In the genomic region with DNA sequence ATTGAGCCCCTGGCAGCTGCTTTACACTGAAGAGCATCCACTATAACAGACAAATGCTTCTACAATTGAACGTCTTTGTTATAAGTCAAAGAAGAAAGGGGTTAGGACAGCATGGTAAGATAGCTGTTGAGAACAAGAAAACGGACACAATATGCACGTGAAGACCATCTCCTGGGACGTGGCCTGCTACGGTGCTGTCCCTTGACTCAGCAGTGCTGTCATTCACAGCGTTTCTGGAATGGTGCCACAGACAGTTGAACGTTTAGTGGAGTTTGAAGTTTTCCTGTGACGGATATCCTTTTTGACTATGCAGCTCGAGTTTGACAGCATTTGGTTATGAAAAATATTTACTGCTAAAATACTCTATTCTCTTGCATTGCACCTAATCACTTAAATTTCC, we compare ENCODE assay signal across 20 mouse cellular contexts.
A peak's percentile ranks its signal among the peaks of the same experiment; 100 is the strongest.
DNase-seq lines count a peak whose midpoint lies in the region; ATAC-seq and TF ChIP-seq lines count a peak whose summit lies in the region.
"Had no signal": no experiment of that assay in that cellular context is flagged by ENCODE, and none has a peak within 500 bp of the region (broad histone marks: within the 10 kb centered on the region; RNA-seq: fewer than 3 reads in every experiment).

No protein-coding gene starts in this region.

- no peaks in the 10 kb centered on the region for H3K36me3 ChIP-seq in lung, embryonic 14.5 days (ENCODE audit: insufficient read depth)
- no peaks in the 10 kb centered on the region for H3K36me3 ChIP-seq in lung, postnatal 0 days (ENCODE audit: insufficient read depth, low read length)
- H3K36me3 ChIP-seq in CH12.LX (replicated peaks in 1 of 2; ENCODE audit: control insufficient read depth in 1 of 2, insufficient read depth in 1 of 2, low read length in 1 of 2): no peaks in the 10 kb centered on the region
- H3K36me3 ChIP-seq: embryonic facial prominence, embryonic 10.5 days; embryonic facial prominence, embryonic 12.5 days; forebrain, embryonic 15.5 days had no signal

- dilution Hi-C loops in CH12.LX (cut with MboI; ENCODE audit: extremely low pct_ligation_motif_present, extremely low pct_unique_long_range_greater_than_20kb, low sequenced_read_pairs): no loop called here

- TF ChIP-seq CTCF in lung, embryonic 14.5 days (IDR thresholded peaks at IDR 0.05; ENCODE audit: low read depth): no peak
- no peak for TF ChIP-seq CTCF in lung, postnatal 0 days (IDR thresholded peaks at IDR 0.05)
- TF ChIP-seq CTCF in CH12.LX (conservative IDR thresholded peaks at IDR 0.05 in 1 of 2, IDR thresholded peaks at IDR 0.05 in 1 of 2; ENCODE audit: low read depth in 2 of 2, low read length in 2 of 2): no peak

- no peak overlapping the region for H3K27ac ChIP-seq in lung, embryonic 14.5 days (ENCODE audit: low read depth)
- H3K27ac ChIP-seq in lung, postnatal 0 days (ENCODE audit: low read length): no peak overlapping the region
- H3K27ac ChIP-seq in CH12.LX (ENCODE audit: insufficient read depth, low read depth): no peak overlapping the region
- H3K27ac ChIP-seq: embryonic facial prominence, embryonic 10.5 days; embryonic facial prominence, embryonic 12.5 days; forebrain, embryonic 13.5 days; forebrain, embryonic 15.5 days had no signal

- peak; percentile 60 for DNase-seq in lung, embryonic 14.5 days
- no peak for DNase-seq in lung, postnatal 0 days (ENCODE audit: low spot score)
- DNase-seq in CH12.LX (ENCODE audit: extremely low read depth): peak; percentile 2
- DNase-seq in cerebellum, postnatal 25 days: no peak
- DNase-seq: adrenal gland, adult 2 months; adrenal gland, postnatal 10 days; adrenal gland, postnatal 25 days; B cell, adult 2 months; cerebellum, adult 11 months; cerebellum, adult 18-20 months; cerebellum, adult 8-10 months; cerebellum, adult 9-11 months; cerebellum, postnatal 14 days; forebrain, postnatal 0 days had no signal

- no peaks in the 10 kb centered on the region for H3K27me3 ChIP-seq in lung, embryonic 14.5 days (ENCODE audit: insufficient read depth, low read length)
- H3K27me3 ChIP-seq in lung, postnatal 0 days (replicated peaks; ENCODE audit: insufficient read depth, low read length): no peaks in the 10 kb centered on the region
- no peaks in the 10 kb centered on the region for H3K27me3 ChIP-seq in CH12.LX (replicated peaks)
- H3K27me3 ChIP-seq: embryonic facial prominence, embryonic 12.5 days; forebrain, embryonic 13.5 days; forebrain, embryonic 15.5 days had no signal

- H3K9ac ChIP-seq in lung, embryonic 14.5 days: no peak overlapping the region
- H3K9ac ChIP-seq in lung, postnatal 0 days (replicated peaks; ENCODE audit: low read depth): no peak overlapping the region
- H3K9ac ChIP-seq in CH12.LX (ENCODE audit: insufficient read depth, low read depth): no peak overlapping the region
- H3K9ac ChIP-seq: embryonic facial prominence, embryonic 12.5 days; forebrain, embryonic 13.5 days; forebrain, embryonic 15.5 days; forebrain, postnatal 0 days had no signal

- TF ChIP-seq RAD21 in CH12.LX (IDR thresholded peaks at IDR 0.05; ENCODE audit: low read depth, low read length): no peak

- no peak for TF ChIP-seq POLR2A in CH12.LX (IDR thresholded peaks at IDR 0.05; ENCODE audit: low read depth, low read length)

- 45% methylated on average over 9 of the region's 9 CpGs for WGBS in lung, embryonic 14.5 days
- 55% methylated on average over 9 of the region's 9 CpGs for WGBS in lung, postnatal 0 days

- ATAC-seq in lung, embryonic 14.5 days (ENCODE audit: insufficient read depth): no peak
- no peak for ATAC-seq in lung, postnatal 0 days
- ATAC-seq in megakaryocyte progenitor cell, adult 5-6 weeks (replicated peaks; ENCODE audit: poor library complexity): 0 out of 2 replicates have a peak, but pooled peaks have one; percentile 37
- ATAC-seq: CD4-positive, CD25-positive, alpha-beta regulatory T cell, adult 4 months; forebrain, embryonic 13.5 days; forebrain, embryonic 15.5 days; forebrain, postnatal 0 days had no signal

- TF ChIP-seq EP300 in lung, postnatal 0 days (IDR thresholded peaks at IDR 0.05): no peak
- TF ChIP-seq EP300 in CH12.LX (IDR thresholded peaks at IDR 0.05; ENCODE audit: low read length): no peak

- no peak overlapping the region for H3K4me2 ChIP-seq in lung, embryonic 14.5 days
- H3K4me2 ChIP-seq in lung, postnatal 0 days (replicated peaks; ENCODE audit: low read depth, low read length): no peak overlapping the region
- H3K4me2 ChIP-seq in CH12.LX (ENCODE audit: insufficient read depth, low read depth, poor library complexity, severe bottlenecking): no peak overlapping the region
- H3K4me2 ChIP-seq: embryonic facial prominence, embryonic 12.5 days; forebrain, embryonic 13.5 days; forebrain, embryonic 15.5 days had no signal

- H3K79me2 ChIP-seq in CH12.LX (replicated peaks; ENCODE audit: control insufficient read depth, extremely low read depth, insufficient read depth, poor library complexity, severe bottlenecking): no peaks in the 10 kb centered on the region

- in situ Hi-C loops in CH12.LX (cut with MboI; ENCODE audit: low pct_ligation_motif_present, low pct_unique_long_range_greater_than_20kb, low sequenced_read_pairs): no loop called here

- no peak overlapping the region for H3K4me3 ChIP-seq in lung, embryonic 14.5 days (ENCODE audit: low read depth, low read length)
- no peak overlapping the region for H3K4me3 ChIP-seq in lung, postnatal 0 days (ENCODE audit: low read depth, low read length)
- H3K4me3 ChIP-seq in CH12.LX (replicated peaks in 1 of 3; ENCODE audit: low read depth in 2 of 3, low read length in 2 of 3, poor library complexity in 1 of 3): no peak overlapping the region
- H3K4me3 ChIP-seq: embryonic facial prominence, embryonic 10.5 days; embryonic facial prominence, embryonic 12.5 days; forebrain, embryonic 13.5 days; forebrain, embryonic 15.5 days had no signal

- no peaks in the 10 kb centered on the region for H3K9me3 ChIP-seq in lung, embryonic 14.5 days (ENCODE audit: low read depth, low read length)
- no peaks in the 10 kb centered on the region for H3K9me3 ChIP-seq in lung, postnatal 0 days (ENCODE audit: low read length)
- H3K9me3 ChIP-seq in CH12.LX (replicated peaks; ENCODE audit: low read length): no peaks in the 10 kb centered on the region
- H3K9me3 ChIP-seq: embryonic facial prominence, embryonic 10.5 days; embryonic facial prominence, embryonic 12.5 days; forebrain, embryonic 13.5 days; forebrain, embryonic 15.5 days had no signal

- no peaks in the 10 kb centered on the region for H3K4me1 ChIP-seq in lung, embryonic 14.5 days (ENCODE audit: insufficient read depth)
- no peaks in the 10 kb centered on the region for H3K4me1 ChIP-seq in lung, postnatal 0 days (ENCODE audit: insufficient read depth, low read depth, low read length)
- peaks cover 0 to 2% of the 10 kb centered on the region in 2 experiments; a peak in 1 of 4 replicates for H3K4me1 ChIP-seq in CH12.LX (ENCODE audit: control insufficient read depth in 1 of 2, insufficient read depth in 2 of 2)
- H3K4me1 ChIP-seq: embryonic facial prominence, embryonic 10.5 days; embryonic facial prominence, embryonic 12.5 days; forebrain, embryonic 13.5 days; forebrain, embryonic 15.5 days had no signal

TF ChIP-seq in CH12.LX, 34 proteins besides CTCF, POLR2A, EP300 and RAD21:
- TF ChIP-seq CHD1 (IDR thresholded peaks at IDR 0.05; ENCODE audit: low read depth, low read length) (no peak), BHLHE40 (IDR thresholded peaks at IDR 0.05; ENCODE audit: low read depth, low read length) (peak; percentile 72), SIN3A (IDR thresholded peaks at IDR 0.05; ENCODE audit: low read length) (no peak)
TF ChIP-seq in CH12.LX: peak in this region for 1.

Comparison
In these comparisons a context has a peak if more than half of its experiments do, and no peak if none do; other contexts are left out.
1. DNase-seq: peak in lung, embryonic 14.5 days (single experiment) and CH12.LX (single experiment); none in lung, postnatal 0 days (single experiment) and cerebellum, postnatal 25 days (0 of 2).